13 mouse cellular contexts compared by ENCODE assay signal in genomic region chr19:44023066-44023465, GRCm38 (mm10). TPM values are rescaled to one million over a fixed set of nuclear protein-coding genes. Genes with fewer than 3 reads are reported as not detected.
A peak's percentile ranks its signal among the peaks of the same experiment; 100 is the strongest.
DNase-seq lines count a peak whose midpoint lies in the region; ATAC-seq and TF ChIP-seq lines count a peak whose summit lies in the region.
"Had no signal": no experiment of that assay in that cellular context is flagged by ENCODE, and none has a peak within 500 bp of the region (broad histone marks: within the 10 kb centered on the region; RNA-seq: fewer than 3 reads in every experiment).

No protein-coding gene starts in this region.

- no peak for ATAC-seq in kidney, postnatal 0 days (replicated peaks; ENCODE audit: low FRiP score, low read depth)
- ATAC-seq in liver, embryonic 14.5 days (ENCODE audit: insufficient read depth) = no peak
- ATAC-seq: forebrain, embryonic 16.5 days had no signal

- DNase-seq in kidney, postnatal 0 days (ENCODE audit: low spot score) = peak; percentile 17
- DNase-seq in kidney, postnatal 25 days = no peak
- DNase-seq in A20 (ENCODE audit: low read depth, low spot score) (peak; percentile 35), MEL (ENCODE audit: low read depth, low spot score) (peak; percentile 54)
- DNase-seq in liver, embryonic 14.5 days (ENCODE audit: low read depth in 3 of 3, low spot score in 3 of 3) = no peak
- DNase-seq in spleen, postnatal 36 days (ENCODE audit: low spot score in 2 of 2) = no peak
- no peak for DNase-seq in ovary, postnatal 14 days (ENCODE audit: low spot score)
- DNase-seq: lung, adult 18-20 months had no signal

- TF ChIP-seq CTCF in kidney, postnatal 0 days (IDR thresholded peaks at IDR 0.05; ENCODE audit: low read depth) = peak; percentile 20; the same call in 1 of the 2 replicates
- peak; percentile 19 to 53 (median 38); a peak in 4 of 6 replicates for TF ChIP-seq CTCF in MEL (IDR thresholded peaks at IDR 0.05 in 2 of 3, conservative IDR thresholded peaks at IDR 0.05 in 1 of 3; ENCODE audit: control insufficient read depth in 1 of 3, insufficient read depth in 1 of 3, low read depth in 2 of 3, low read length in 3 of 3, poor library complexity in 1 of 3, severe bottlenecking in 1 of 3)
- peak; percentile 56 for TF ChIP-seq CTCF in liver, embryonic 14.5 days (IDR thresholded peaks at IDR 0.05; ENCODE audit: low read depth)

- H3K4me3 ChIP-seq in kidney, postnatal 0 days (replicated peaks; ENCODE audit: low read depth, low read length) = no peak overlapping the region
- H3K4me3 ChIP-seq in MEL (ENCODE audit: control insufficient read depth in 1 of 2, insufficient read depth in 1 of 2, low read depth in 2 of 2, low read length in 2 of 2) = no peak overlapping the region
- H3K4me3 ChIP-seq in liver, embryonic 14.5 days (ENCODE audit: insufficient read depth in 1 of 2, low read depth in 2 of 2, low read length in 2 of 2) = no peak overlapping the region
- H3K4me3 ChIP-seq: embryonic facial prominence, embryonic 13.5 days had no signal

- no peaks in the 10 kb centered on the region for H3K27me3 ChIP-seq in kidney, postnatal 0 days (ENCODE audit: insufficient read depth, low read length)
- H3K27me3 ChIP-seq in MEL (ENCODE audit: control insufficient read depth in 1 of 2, insufficient read depth in 2 of 2, low read length in 2 of 2) = peaks cover 0 to 3% of the 10 kb centered on the region in 2 experiments; a peak in 1 of 4 replicates
- no peaks in the 10 kb centered on the region for H3K27me3 ChIP-seq in liver, embryonic 14.5 days (ENCODE audit: control insufficient read depth, insufficient read depth, low read length)
- H3K27me3 ChIP-seq: embryonic facial prominence, embryonic 13.5 days had no signal

- H3K36me3 ChIP-seq in kidney, postnatal 0 days (ENCODE audit: insufficient read depth, low read length) = no peaks in the 10 kb centered on the region
- no peaks in the 10 kb centered on the region for H3K36me3 ChIP-seq in MEL (ENCODE audit: control insufficient read depth in 1 of 2, insufficient read depth in 2 of 2, low read length in 2 of 2)
- H3K36me3 ChIP-seq in liver, embryonic 14.5 days (replicated peaks; ENCODE audit: control insufficient read depth, insufficient read depth, low read depth) = no peaks in the 10 kb centered on the region
- H3K36me3 ChIP-seq: embryonic facial prominence, embryonic 13.5 days had no signal

- H3K4me1 ChIP-seq in kidney, postnatal 0 days (replicated peaks; ENCODE audit: insufficient read depth, low read length) = no peaks in the 10 kb centered on the region
- peaks cover 2 to 6% of the 10 kb centered on the region in 2 experiments; a peak in 3 of 4 replicates for H3K4me1 ChIP-seq in MEL (ENCODE audit: control insufficient read depth in 1 of 2, insufficient read depth in 2 of 2, low read length in 2 of 2)
- H3K4me1 ChIP-seq in liver, embryonic 14.5 days (replicated peaks; ENCODE audit: control insufficient read depth in 2 of 2, insufficient read depth in 2 of 2, low read length in 1 of 2) = peaks cover 0 to 5% of the 10 kb centered on the region in 2 experiments; a peak in 3 of 4 replicates
- H3K4me1 ChIP-seq: embryonic facial prominence, embryonic 13.5 days had no signal

- TF ChIP-seq POLR2A in MEL (IDR thresholded peaks at IDR 0.05; ENCODE audit: control insufficient read depth in 1 of 2, insufficient read depth in 1 of 2, low read depth in 1 of 2, low read length in 2 of 2, poor library complexity in 1 of 2) = no peak

- H3K79me2 ChIP-seq in MEL (ENCODE audit: control insufficient read depth, insufficient read depth, low read length, poor library complexity) = no peaks in the 10 kb centered on the region

- no peak for TF ChIP-seq RAD21 in MEL (IDR thresholded peaks at IDR 0.05; ENCODE audit: low read depth, low read length)

- H3K4me2 ChIP-seq in kidney, postnatal 0 days (ENCODE audit: low read length) = no peak overlapping the region
- no peak overlapping the region for H3K4me2 ChIP-seq in liver, embryonic 14.5 days (ENCODE audit: low read depth)
- H3K4me2 ChIP-seq: embryonic facial prominence, embryonic 13.5 days; hindbrain, embryonic 14.5 days had no signal

- H3K9me3 ChIP-seq in kidney, postnatal 0 days (replicated peaks; ENCODE audit: low read length) = no peaks in the 10 kb centered on the region
- H3K9me3 ChIP-seq in MEL (replicated peaks; ENCODE audit: insufficient read depth, low read length) = no peaks in the 10 kb centered on the region
- no peaks in the 10 kb centered on the region for H3K9me3 ChIP-seq in liver, embryonic 14.5 days (ENCODE audit: control insufficient read depth, low read length)
- H3K9me3 ChIP-seq: embryonic facial prominence, embryonic 13.5 days had no signal

- 64% methylated on average over 5 of the region's 5 CpGs for WGBS in kidney, postnatal 0 days
- 51% methylated on average over 5 of the region's 5 CpGs for WGBS in liver, embryonic 14.5 days (ENCODE audit: insufficient replicate concordance)

- H3K9ac ChIP-seq in kidney, postnatal 0 days (ENCODE audit: low read depth, low read length) = no peak overlapping the region
- H3K9ac ChIP-seq in MEL (ENCODE audit: control insufficient read depth, low read depth, low read length, poor library complexity, severe bottlenecking) = no peak overlapping the region
- H3K9ac ChIP-seq in liver, embryonic 14.5 days (replicated peaks) = no peak overlapping the region
- H3K9ac ChIP-seq: embryonic facial prominence, embryonic 13.5 days; hindbrain, embryonic 14.5 days had no signal

- H3K27ac ChIP-seq in kidney, postnatal 0 days = no peak overlapping the region
- no peak overlapping the region for H3K27ac ChIP-seq in MEL (ENCODE audit: control insufficient read depth, low read depth, low read length)
- no peak overlapping the region for H3K27ac ChIP-seq in liver, embryonic 14.5 days
- H3K27ac ChIP-seq: embryonic facial prominence, embryonic 13.5 days; hindbrain, embryonic 14.5 days had no signal

- TF ChIP-seq EP300 in MEL (IDR thresholded peaks at IDR 0.05; ENCODE audit: low read depth in 1 of 2, low read length in 2 of 2) = no peak
- no peak for TF ChIP-seq EP300 in liver, embryonic 14.5 days (IDR thresholded peaks at IDR 0.05; ENCODE audit: low read depth)

TF ChIP-seq in MEL, 35 proteins besides CTCF, POLR2A, EP300 and RAD21:
- TF ChIP-seq JUND (IDR thresholded peaks at IDR 0.05; ENCODE audit: low read depth, low read length) = no peak
- no peak for TF ChIP-seq CHD1 (IDR thresholded peaks at IDR 0.05; ENCODE audit: low read depth, low read length)
- TF ChIP-seq UBTF (IDR thresholded peaks at IDR 0.05; ENCODE audit: borderline replicate concordance, insufficient read depth, low read depth, low read length) = no peak
- no peak for TF ChIP-seq MXI1 (IDR thresholded peaks at IDR 0.05; ENCODE audit: low read depth, low read length)
- TF ChIP-seq ZMIZ1 (IDR thresholded peaks at IDR 0.05; ENCODE audit: low read depth, low read length) = no peak
- no peak for TF ChIP-seq MEF2A (IDR thresholded peaks at IDR 0.05; ENCODE audit: extremely low read depth, insufficient replicate concordance, low read depth, low read length, poor library complexity, severe bottlenecking)
- no peak for TF ChIP-seq E2F4 (IDR thresholded peaks at IDR 0.05; ENCODE audit: borderline replicate concordance, low read depth, low read length)
- TF ChIP-seq SMC3 (IDR thresholded peaks at IDR 0.05; ENCODE audit: low read depth, low read length) = no peak; the same call in 1 of the 2 replicates
- no peak for TF ChIP-seq MAZ (IDR thresholded peaks at IDR 0.05; ENCODE audit: low read depth, low read length)
- no peak for TF ChIP-seq ELF1 (IDR thresholded peaks at IDR 0.05; ENCODE audit: low read depth, low read length)
- TF ChIP-seq MYC (IDR thresholded peaks at IDR 0.05; ENCODE audit: low read depth, low read length) = no peak
- no peak for TF ChIP-seq TCF12 (IDR thresholded peaks at IDR 0.05; ENCODE audit: low read depth, low read length)
- TF ChIP-seq KAT2A (conservative IDR thresholded peaks at IDR 0.05; ENCODE audit: low read depth, low read length) = no peak
- TF ChIP-seq POLR2AphosphoS5 (IDR thresholded peaks at IDR 0.05; ENCODE audit: borderline replicate concordance, low read depth, low read length) = no peak
TF ChIP-seq in MEL: peak in this region for 0.

RNA-seq across cellular contexts. Expression of gene Cyp2c23, which starts 5.9 kb away (rescaled TPM):
- 1.1 and 1.7 TPM in 2 replicates for polyA plus RNA-seq in kidney, postnatal 0 days (2015; fragmentation: Nextera tagmentation; extraction: Ambion mirVana)
- total RNA-seq in MEL (2012; rRNA removed) = not detected in 2 replicates
- polyA plus RNA-seq in MEL (2012; ENCODE audit: insufficient read depth in 1 of 2, insufficient read length in 2 of 2, low read depth in 1 of 2, low replicate concordance in 2 of 2, missing spikeins in 1 of 2) = not detected
- polyA plus RNA-seq in liver, embryonic 14.5 days (2012; rRNA removed) = 9.9 and 10.5 TPM in 2 replicates
- 20.7 and 23.4 TPM in 2 replicates for polyA plus RNA-seq in liver, embryonic 14.5 days (2014; fragmentation: Nextera tagmentation; extraction: Ambion mirVana)
- total RNA-seq: granulocyte monocyte progenitor cell, adult 5-6 weeks; layer of hippocampus, postnatal 25 days had no signal
- polyA plus RNA-seq: embryonic facial prominence, embryonic 13.5 days; forebrain, embryonic 16.5 days; hindbrain, embryonic 14.5 days had no signal

RNA-seq across cellular contexts. Expression of gene Cpn1, which starts 36.7 kb away (rescaled TPM):
- polyA plus RNA-seq in kidney, postnatal 0 days (2015; fragmentation: Nextera tagmentation; extraction: Ambion mirVana) = 82.1 and 94.2 TPM in 2 replicates
- 0.27 and 0.39 TPM in 2 replicates for total RNA-seq in MEL (2012; rRNA removed)
- polyA plus RNA-seq in MEL (2012; ENCODE audit: insufficient read depth in 1 of 2, insufficient read length in 2 of 2, low read depth in 1 of 2, low replicate concordance in 2 of 2, missing spikeins in 1 of 2) = under 1 TPM in 1 of 2 experiments, not detected in 1; 0.33 TPM
- 49.5 and 50.9 TPM in 2 replicates for polyA plus RNA-seq in liver, embryonic 14.5 days (2012; rRNA removed)
- polyA plus RNA-seq in liver, embryonic 14.5 days (2014; fragmentation: Nextera tagmentation; extraction: Ambion mirVana) = 43.9 and 50.1 TPM in 2 replicates
- total RNA-seq: granulocyte monocyte progenitor cell, adult 5-6 weeks had no signal
- polyA plus RNA-seq: embryonic facial prominence, embryonic 13.5 days had no signal

RNA-seq across cellular contexts. Expression of gene Erlin1, which starts 46.5 kb away (rescaled TPM):
- 44.4 and 47.5 TPM in 2 replicates for polyA plus RNA-seq in kidney, postnatal 0 days (2015; fragmentation: Nextera tagmentation; extraction: Ambion mirVana)
- total RNA-seq in MEL (2012; rRNA removed) = 23.8 and 25.0 TPM in 2 replicates
- polyA plus RNA-seq in MEL (2012; ENCODE audit: insufficient read depth in 1 of 2, insufficient read length in 2 of 2, low read depth in 1 of 2, low replicate concordance in 2 of 2, missing spikeins in 1 of 2) = 100 to 1,000 TPM in 1 of 2 experiments, 10 to 100 TPM in 1; 39.5 to 108 TPM
- 7.1 and 11.4 TPM in 2 replicates for polyA plus RNA-seq in liver, embryonic 14.5 days (2012; rRNA removed)
- 13.0 and 13.4 TPM in 2 replicates for polyA plus RNA-seq in liver, embryonic 14.5 days (2014; fragmentation: Nextera tagmentation; extraction: Ambion mirVana)

Comparison
In these comparisons a context has a peak if more than half of its experiments do, and no peak if none do; other contexts are left out.
1. DNase-seq: peak in kidney, postnatal 0 days (single experiment), A20 (single experiment) and MEL (single experiment); none in kidney, postnatal 25 days (0 of 2), liver, embryonic 14.5 days (0 of 3), spleen, postnatal 36 days (0 of 2) and ovary, postnatal 14 days (single experiment).
2. RNA of gene Cpn1, which starts 36.7 kb away (polyA plus RNA-seq): 82.1 to 94.2 TPM in kidney, postnatal 0 days and 43.9 to 50.9 TPM in liver, embryonic 14.5 days; 0.33 TPM in MEL; every median in the first group is over 10 times any median in the second.
3. Peak in every context shown above with its lines, with median percentiles within 50 percentile points of each other: CTCF ChIP-seq.